Mouse (Mus musculus) lung, adult 18-20 months (tissue): ENCODE measurements around the gene Nlrc4.
A peak's percentile ranks its signal among the peaks of the same experiment; 100 is the strongest.
"Not testable (repeated sequence)": the region's sequence is repeated elsewhere in the genome, so short reads cannot be mapped to it uniquely, and the experiment has no call there.

ENCODE experiments used
- DNase-seq, 2 experiments: peaks; one replicate each; pipeline ENCODE4 v3.0.0; 2022; ENCODE audit warnings: mixed read lengths in 2 of 2

The Nlrc4 gene

DNA sequence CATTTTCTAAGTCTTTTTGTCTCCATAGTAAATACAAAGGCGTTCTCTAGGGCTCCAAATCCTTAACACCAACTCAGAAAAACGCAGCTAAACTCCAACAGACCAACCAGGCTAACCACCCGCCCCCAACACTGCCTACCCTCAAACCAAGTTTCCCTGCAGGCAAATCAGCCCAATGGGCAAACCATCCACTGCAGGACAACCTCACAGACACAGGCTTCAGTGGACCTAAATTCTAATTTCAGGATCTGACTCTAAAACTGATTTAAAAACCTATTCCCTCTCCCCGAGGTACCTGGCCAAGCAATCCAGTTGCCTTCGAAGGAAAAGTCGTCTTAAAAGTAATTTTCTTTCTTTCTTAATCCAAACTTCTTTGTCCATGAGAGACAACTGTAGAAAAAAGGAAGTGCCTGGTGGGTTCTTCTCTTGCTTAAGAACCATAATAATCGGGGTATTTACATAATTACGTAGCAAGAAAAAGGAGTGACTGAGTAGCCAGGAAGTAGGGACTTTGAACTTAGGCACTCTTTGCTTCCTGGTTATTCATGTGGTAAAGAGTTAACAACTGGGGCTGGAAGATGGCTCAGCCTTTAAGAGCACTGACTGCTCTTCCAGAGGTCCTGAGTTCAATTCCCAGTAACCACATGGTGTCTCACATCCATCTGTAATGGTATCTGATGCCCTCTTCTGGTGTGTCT, at the start of gene Nlrc4:
Nlrc4 (minus strand) TSS at position 432 of the 698 bp plus-strand sequence.
- no peak for DNase-seq

DNA sequence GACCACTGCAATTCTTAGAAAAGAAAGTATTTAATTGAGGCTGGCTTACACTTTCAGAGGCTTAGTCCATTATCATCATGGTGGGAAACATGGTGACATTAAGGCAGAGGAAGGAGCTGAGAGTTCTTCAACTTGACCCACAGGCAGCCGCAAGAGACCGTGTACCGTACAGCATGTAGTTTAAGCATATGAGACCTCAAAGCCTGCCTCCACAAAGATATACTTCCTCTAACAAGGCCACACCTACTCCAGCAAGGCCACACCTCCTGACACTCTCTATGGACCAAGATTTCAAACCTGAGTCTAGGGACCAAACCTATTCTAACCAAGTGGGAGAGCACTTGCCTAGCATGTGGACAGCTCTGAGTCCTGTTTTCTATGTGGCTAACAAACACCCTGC, 49.7 kb upstream of the Nlrc4 start:
- no peak for DNase-seq

GRCm38 (mm10) chr17:74507934-74508333, 49.0 kb upstream of the Nlrc4 start:
- DNase-seq: no peak

- no peak for DNase-seq
Observed at GRCm38 (mm10) chr17:74501085-74501484, 42.1 kb upstream of the Nlrc4 start.

- no peak for DNase-seq
Observed at GRCm38 (mm10) chr17:74500204-74500603, 41.3 kb upstream of the Nlrc4 start.

DNA sequence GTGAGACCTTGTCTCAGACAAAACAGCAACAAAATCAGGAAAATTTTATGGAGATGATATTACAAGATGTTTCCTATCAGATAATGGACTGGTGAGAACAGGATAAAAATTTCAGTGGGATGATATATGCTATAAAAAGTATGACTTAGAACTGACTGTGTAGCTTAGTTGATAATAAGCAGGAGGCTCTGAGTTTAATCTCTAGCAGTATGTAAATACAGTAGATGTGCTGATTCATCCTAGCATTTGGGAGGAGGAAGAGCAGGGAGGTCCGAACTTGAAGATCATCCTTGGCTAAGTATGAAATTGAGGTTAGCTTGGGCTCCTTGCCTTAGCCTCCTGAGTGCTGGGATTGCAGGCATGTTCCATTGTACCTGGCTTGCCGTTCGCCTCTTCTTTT, 32.6 kb upstream of the Nlrc4 start:
- no peak for DNase-seq

GRCm38 (mm10) chr17:74489901-74490220, 30.9 kb upstream of the Nlrc4 start:
- DNase-seq: no peak

- DNase-seq: peak; percentile 97
Observed at GRCm38 (mm10) chr17:74489024-74489900, 30.3 kb upstream of the Nlrc4 start, which contains the start of gene Yipf4. TSS of gene Yipf4 (plus strand) at chr17:74489493.

DNA sequence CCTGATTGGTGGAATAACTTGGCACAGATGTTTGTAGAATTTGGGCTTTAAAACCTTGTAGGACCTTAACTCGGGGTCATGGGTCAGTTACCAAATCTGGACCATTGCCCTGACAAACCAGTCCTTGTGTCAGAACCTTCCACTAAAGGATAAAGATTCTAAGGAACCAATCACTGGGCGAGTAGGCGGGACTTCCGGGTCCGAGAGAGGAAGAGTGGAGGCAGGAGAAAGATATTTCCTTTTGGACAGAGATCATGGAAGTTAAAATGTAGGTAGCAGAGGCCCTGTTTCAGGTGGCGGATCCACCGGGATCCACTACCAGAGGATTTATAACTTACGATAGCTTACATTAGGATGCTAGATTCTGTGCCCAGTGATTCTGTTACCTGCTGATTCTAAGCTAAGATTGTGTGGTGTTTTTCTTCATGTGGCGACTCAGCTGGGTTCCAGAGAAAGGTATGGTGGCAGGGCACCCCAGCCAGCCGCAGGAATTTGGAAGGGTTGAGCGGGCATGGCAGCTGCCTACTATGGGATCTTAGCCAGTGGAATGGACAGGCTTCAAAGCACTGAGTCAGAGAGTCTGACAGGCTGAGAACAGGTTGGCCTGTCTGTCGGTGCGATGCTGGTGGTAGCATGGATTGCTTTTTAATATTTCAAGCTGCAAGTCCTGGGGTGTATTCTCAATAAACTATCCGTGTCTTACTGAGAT, 21.6 kb upstream of the Nlrc4 start:
- DNase-seq: no peak

- DNase-seq: not testable (repeated sequence)
Observed at GRCm38 (mm10) chr17:74470133-74470532, 11.2 kb upstream of the Nlrc4 start.

DNA sequence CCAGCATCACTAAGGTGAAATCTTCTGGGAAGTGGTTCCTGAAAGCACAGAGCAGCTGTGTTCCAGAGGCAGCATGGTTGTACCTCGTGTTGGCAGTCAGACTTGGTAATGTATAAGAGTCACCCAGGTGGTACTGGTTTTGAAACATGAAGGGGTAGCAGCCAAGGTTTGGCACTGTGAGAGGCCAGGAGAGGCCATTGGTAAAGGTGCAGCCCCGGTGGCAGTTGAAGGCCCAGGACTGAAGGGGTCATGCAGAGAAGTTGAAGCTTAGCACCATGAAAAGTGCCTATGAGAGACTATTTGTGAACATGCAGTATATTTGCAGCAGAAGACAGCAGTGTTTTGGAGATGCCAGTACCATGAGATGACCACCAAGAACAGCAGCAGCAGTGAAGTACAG, 9.0 kb upstream of the Nlrc4 start:
- not testable (repeated sequence) for DNase-seq

DNA sequence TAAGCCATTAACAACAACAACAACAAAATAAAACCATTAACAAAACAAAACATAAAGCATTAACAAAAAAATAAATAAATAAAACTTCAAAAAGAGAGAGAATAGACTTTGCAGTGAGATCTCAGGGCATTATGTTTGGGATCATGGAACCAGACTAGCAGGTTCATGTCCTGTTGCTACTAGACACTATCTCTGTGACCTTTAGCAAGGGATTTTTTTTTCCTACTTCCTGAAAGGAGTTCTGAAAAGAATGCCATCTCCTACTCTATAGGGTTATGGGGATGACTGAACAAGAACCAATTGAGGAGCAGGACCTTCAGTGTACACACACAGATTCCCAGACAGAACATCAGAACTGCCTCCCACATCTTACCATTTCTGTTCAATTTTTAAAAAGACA, 4.6 kb upstream of the Nlrc4 start:
- DNase-seq: no peak

GRCm38 (mm10) chr17:74457972-74458677, 817 bp downstream of the Nlrc4 start:
- DNase-seq: no peak

DNA sequence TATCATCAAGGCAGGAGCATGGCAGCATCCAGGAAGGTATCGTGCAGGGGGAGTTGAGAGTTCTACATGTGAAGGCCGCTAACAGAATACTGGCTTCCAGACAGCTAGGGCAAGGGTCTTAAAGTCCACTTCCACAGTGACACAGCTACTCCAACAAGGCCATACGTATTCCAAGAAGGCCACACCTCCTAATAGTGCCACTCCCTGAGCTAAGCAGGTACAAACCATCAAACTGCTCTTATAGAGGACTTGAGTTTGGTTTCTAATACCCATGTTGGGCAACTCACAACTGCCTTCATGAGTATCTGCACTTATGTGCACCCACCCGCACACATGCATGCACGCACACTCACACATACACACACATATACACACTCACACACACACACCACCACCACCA, 2.1 kb downstream of the Nlrc4 start:
- DNase-seq: no peak

GRCm38 (mm10) chr17:74455426-74455825, 3.5 kb downstream of the Nlrc4 start:
- DNase-seq: no peak

- no peak for DNase-seq
Observed at GRCm38 (mm10) chr17:74454660-74455059, 4.3 kb downstream of the Nlrc4 start.

DNA sequence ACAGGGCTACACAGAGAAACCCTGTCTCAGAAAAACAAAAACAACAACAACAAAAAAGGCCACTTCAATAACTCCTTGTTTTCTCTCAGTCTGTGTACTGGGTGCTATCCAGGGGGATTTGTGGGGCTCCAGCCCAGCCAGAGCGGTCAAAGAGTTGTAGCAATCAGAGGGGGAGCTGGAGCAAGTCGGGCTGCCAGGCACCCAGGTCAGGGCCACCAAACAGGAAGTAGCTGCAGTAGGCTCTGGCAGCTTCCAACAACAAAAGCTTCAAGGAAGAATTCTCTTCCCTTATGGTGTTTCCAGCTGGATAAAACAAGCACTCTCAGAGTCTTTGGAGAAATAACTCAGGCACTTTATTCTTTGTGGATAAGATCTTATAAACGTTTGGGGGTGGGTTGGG, 5.0 kb downstream of the Nlrc4 start:
- no peak for DNase-seq

DNA sequence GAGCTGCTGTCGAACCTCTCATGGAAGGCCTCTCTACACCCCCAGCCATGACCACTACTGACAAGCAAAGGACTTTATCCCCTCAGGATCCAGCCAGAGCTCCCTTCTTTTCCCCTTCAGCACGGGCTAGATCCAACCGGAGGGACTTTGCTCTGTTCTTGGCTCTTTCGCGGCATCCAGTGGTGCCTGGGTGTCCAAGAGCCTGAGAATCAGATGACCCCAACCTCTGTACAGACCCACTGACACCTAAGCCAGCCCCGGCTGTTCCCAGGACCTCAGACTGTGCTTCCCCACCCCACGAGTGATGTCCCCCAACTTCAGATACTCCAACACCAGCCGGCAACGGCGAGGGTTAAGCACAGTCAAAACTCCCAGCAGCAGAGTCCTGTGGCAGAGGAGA, 9.2 kb downstream of the Nlrc4 start:
- DNase-seq: no peak

DNA sequence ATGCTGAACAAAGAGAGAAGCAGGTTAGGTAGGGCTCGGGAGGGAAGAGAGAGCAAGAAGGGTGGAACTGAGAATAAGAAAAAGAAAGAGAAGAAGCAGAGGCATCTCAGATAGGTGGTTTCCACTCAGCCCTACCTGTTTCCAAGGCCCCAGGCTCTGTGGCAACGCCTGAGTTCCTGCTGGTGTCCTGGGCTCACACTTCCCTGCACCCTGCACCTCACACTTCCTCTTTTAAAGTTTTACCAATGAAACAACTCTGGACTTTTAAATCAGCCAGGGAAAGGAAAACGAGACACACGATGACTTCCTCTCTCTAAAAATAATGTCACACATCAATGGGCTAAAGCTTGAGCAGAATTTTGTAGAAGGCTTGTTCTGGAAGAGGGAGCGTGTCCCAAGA, 18.5 kb downstream of the Nlrc4 start:
- DNase-seq: no peak

GRCm38 (mm10) chr17:74437762-74438161, 21.2 kb downstream of the Nlrc4 start:
- DNase-seq: no peak

DNA sequence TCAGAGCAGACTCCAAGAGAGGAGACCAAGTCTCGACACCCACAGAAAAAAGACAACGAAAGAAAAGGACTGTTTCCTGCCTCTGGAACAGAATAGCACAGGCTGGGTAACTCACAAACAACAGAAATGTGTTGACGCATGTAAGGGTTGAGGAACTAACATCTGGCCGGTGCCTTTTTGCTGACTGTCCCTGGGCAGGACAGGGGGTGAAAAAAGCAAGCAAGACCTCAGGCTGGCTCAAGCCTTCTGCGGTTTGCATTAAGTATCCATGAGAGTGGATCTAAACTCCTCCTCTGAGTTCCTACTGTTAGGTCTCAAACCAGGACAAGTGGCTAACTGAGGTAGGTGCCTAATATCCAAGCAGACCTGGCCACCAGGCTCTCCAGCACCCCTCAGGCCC, 26.3 kb downstream of the Nlrc4 start:
- no peak for DNase-seq

GRCm38 (mm10) chr17:74431481-74431880, 27.5 kb downstream of the Nlrc4 start:
- peak in 1 of 2 experiments; percentile 3 for DNase-seq

GRCm38 (mm10) chr17:74430074-74430473, 28.9 kb downstream of the Nlrc4 start:
- no peak for DNase-seq
